Mouse (Mus musculus) bone marrow, adult 2 months (tissue): Measurements from ENCODE around the gene Cdkl3.

Experiments
- CTCF ChIP-seq: fragments of 200-500 bp; IDR thresholded peaks from 2 replicates; pipeline ENCODE4 v1.5.1; 2011; ENCODE audit warnings: low read length, control low read depth; ENCODE audit not compliant: control insufficient read depth, insufficient read depth
- POLR2A ChIP-seq: fragments of 200-500 bp; IDR thresholded peaks from 2 replicates; pipeline ENCODE4 v1.6.1; 2011; ENCODE audit warnings: low read depth, mild to moderate bottlenecking, control low read depth, low read length, borderline replicate concordance; ENCODE audit not compliant: control insufficient read depth

- TF ChIP-seq CTCF (no peak), POLR2A (no peak)
Measured at GRCm38 (mm10) chr11:52129171-52129570, 125.2 kb downstream of the Cdkl3 start.
